Comparison of ENCODE assay signal across 8 mouse cellular contexts in the genomic region with DNA sequence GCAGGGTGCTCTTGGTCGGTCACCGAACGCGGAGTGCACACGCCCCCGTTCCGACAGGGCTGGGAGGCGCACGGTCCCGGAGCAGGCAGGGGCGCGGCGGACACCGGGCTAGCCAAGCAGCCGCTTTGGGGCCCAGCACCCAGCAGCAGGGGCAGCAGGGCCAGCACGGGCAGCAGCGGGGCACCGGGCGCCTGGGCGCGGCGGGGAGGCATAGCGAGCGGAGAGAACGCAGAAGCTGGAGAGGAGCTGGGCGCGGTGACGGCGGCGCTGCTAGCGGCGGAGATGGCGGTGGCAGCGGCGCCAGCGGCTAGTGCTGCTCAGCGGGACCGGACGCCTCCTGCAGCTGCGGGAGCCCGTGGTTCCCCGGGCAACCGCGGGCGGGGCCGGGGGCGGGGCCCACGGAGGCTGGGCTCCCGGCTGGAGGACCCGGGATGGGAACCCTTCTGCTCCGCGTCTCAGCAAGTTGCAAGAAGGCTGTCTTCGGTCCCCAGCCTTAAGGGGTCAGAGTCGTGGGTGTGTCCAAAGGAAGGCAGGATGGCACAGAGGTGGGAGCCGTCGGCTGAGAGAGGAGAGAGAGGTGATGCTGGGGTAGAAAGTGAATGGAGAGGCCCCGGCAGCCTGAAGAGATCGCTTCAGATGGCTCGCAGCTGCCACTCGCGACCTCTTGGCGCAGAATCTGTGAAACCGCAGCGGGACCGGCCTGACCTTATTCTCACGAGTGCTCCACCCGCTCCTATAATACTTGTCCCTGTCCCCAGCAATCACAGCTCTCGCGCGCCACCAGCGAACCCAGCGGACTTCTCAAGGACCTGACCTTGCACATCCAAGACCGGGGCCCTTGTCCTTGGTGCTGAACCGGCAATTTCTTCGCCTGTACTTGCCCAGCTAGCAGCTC. TPM values are rescaled to one million over a fixed set of nuclear protein-coding genes. Genes with fewer than 3 reads are reported as not detected.
DNase-seq lines count a peak whose midpoint lies in the region; ATAC-seq lines count a peak whose summit lies in the region.

TSS of gene Dner (minus strand) at position 705 of the 895 bp plus-strand sequence.

- intact Hi-C loops in gastrocnemius, postnatal 14 days (cut with DNase I; ENCODE audit: low total_unique reads): no loop called here

- peak; percentile 65 to 66 for DNase-seq in adrenal gland, adult 18-20 months (ENCODE audit: low spot score in 2 of 2)
- DNase-seq in embryo, embryonic 10 days (ENCODE audit: low spot score): peak; percentile 94
- DNase-seq in gastrocnemius, postnatal 14 days: peak; percentile 84
- DNase-seq in hindlimb bud, embryonic 11.5 days (ENCODE audit: extremely low spot score, low read depth, low spot score): peak; percentile 69
- DNase-seq in left cerebral cortex, adult 9 months (ENCODE audit: low spot score in 2 of 2): peak; percentile 36 to 73
- peak; percentile 84 for DNase-seq in right cerebral cortex, postnatal 10 days (ENCODE audit: low spot score in 2 of 2)
- peak; percentile 61 to 62 for DNase-seq in urinary bladder, postnatal 36 days (ENCODE audit: low spot score in 2 of 2)

- peak; percentile 47; the same call in 1 of the 2 replicates for ATAC-seq in megakaryocyte, adult 5-6 weeks (ENCODE audit: poor library complexity, severe bottlenecking)

RNA-seq across cellular contexts. Expression of gene Dner, which starts in this region (rescaled TPM):
- 1 to 10 TPM; 4.1 to 4.3 TPM for total RNA-seq in adrenal gland, adult 18-20 months (2021)
- under 1 TPM; 0.47 to 0.90 TPM for total RNA-seq in gastrocnemius, postnatal 14 days (2021)
- 0.27 TPM in 1 of 2 replicates, not detected in the other for total RNA-seq in megakaryocyte, adult 5-6 weeks (2015)
- total RNA-seq in megakaryocyte, adult 5-6 weeks (2017): 0.04 and 0.18 TPM in 2 replicates

Comparison
In these comparisons a context has a peak if more than half of its experiments do, and no peak if none do; other contexts are left out.
1. Peak in every context shown above with its lines: DNase-seq and ATAC-seq.
2. Peak in DNase-seq in gastrocnemius, postnatal 14 days; RNA of the gene not detected or under 1 TPM.
3. Peak in ATAC-seq in megakaryocyte, adult 5-6 weeks; RNA of the gene not detected or under 1 TPM.